Mouse (Mus musculus): ENCODE results near the gene Apeh. TPM values are rescaled to one million over a fixed set of nuclear protein-coding genes. Genes with fewer than 3 reads are reported as not detected.

Gene Apeh
- polyA plus RNA-seq (2014; fragmentation: Nextera tagmentation; extraction: Ambion mirVana), result 44.8 and 48.7 TPM in 2 replicates

DNA sequence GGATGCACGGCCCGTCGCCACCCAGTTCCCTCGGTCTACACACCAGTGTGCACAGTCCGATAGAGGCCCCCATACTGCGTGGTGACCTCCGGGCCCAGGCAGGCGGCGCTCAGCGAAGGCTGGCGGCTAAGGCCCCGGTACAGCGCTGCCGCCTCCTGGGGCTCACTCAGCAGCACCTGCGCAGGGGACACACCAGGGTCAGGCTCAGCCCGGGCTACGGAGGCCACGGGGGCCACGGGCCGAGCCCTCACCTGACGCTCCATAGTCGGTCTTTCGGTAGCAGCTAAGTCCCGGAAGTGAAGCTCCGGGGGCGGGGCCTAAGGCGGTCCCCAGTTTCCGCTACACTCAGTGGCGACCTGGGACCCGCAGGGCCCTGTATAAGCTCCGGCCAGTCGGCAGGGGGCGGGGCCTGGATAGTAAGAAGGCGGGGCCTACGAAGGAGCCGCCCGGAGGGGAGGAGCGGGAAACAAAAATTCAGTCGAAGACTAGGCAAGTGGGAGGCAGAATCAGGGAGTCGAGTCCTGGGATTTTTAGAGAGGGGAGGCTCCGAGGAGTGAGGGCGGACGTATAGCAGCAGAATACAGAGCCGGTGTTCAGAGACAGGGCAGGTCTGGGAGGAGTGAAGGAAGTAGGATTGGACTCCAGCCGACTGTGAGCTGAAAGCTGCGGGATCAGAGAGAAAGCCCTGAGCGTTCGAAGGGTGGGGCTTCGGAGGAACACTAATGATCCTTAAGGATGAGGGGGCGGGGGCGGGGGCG, at the start of gene Apeh:
TSS of gene Apeh (minus strand) at position 423 of the 758 bp plus-strand sequence.
- Histone ChIP-seq H3K36me3 (replicated peaks; ENCODE audit: control insufficient read depth, insufficient read depth) (peaks cover 57% of the 10 kb centered on the region), H3K27ac (peak within 1 kb of the TSS; percentile 64), H3K27me3 (ENCODE audit: control insufficient read depth, insufficient read depth, low read length) (no peaks in the 10 kb centered on the region), H3K4me2 (replicated peaks) (peak within 1 kb of the TSS; percentile 80), H3K4me3 (replicated peaks; ENCODE audit: low read length) (peak within 1 kb of the TSS; percentile 59), H3K9me3 (ENCODE audit: control insufficient read depth, low read length) (no peaks in the 10 kb centered on the region), H3K4me1 (replicated peaks; ENCODE audit: control insufficient read depth, insufficient read depth, low read length) (peaks cover 16% of the 10 kb centered on the region), H3K9ac (peak within 1 kb of the TSS; percentile 73)
- ATAC-seq (ENCODE audit: low FRiP score) (peak; percentile 92), DNase-seq (ENCODE audit: low spot score) (peak; percentile 84)
- 0% methylated on average over 51 of the region's 52 CpGs for WGBS

DNA sequence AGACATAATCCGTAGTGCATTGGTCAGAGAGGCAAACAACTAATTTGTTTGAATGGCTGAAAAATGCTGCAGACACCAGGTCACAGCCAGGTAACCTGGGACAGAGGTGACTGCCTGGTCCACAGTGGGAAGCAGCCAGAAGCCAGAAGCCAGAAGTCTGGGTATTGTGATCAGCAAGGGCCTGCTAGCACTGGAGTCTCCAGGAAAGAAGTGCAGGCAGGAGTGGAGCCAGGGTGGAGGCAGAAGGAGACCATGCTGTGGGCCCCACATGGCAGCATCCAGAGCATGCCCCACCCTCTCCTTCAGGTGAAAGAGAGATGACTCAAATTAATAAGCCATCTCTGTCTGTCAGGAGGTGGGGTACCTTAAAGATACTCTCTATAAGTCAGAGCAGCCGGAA, 49.1 kb upstream of the Apeh start:
- DNase-seq (ENCODE audit: low spot score) (no peak), ATAC-seq (ENCODE audit: low FRiP score) (no peak)
- no peak overlapping the region for H3K27ac ChIP-seq
- H3K9ac ChIP-seq, result no peak overlapping the region
- no peaks in the 10 kb centered on the region for H3K27me3 ChIP-seq (ENCODE audit: control insufficient read depth, insufficient read depth, low read length)
- H3K4me3 ChIP-seq (replicated peaks; ENCODE audit: low read length), result no peak overlapping the region
- H3K4me1 ChIP-seq (replicated peaks; ENCODE audit: control insufficient read depth, insufficient read depth, low read length), result no peaks in the 10 kb centered on the region
- no peaks in the 10 kb centered on the region for H3K9me3 ChIP-seq (ENCODE audit: control insufficient read depth, low read length)
- no peak overlapping the region for H3K4me2 ChIP-seq (replicated peaks)
- WGBS, result 87% methylated on average over 2 of the region's 2 CpGs
- H3K36me3 ChIP-seq (replicated peaks; ENCODE audit: control insufficient read depth, insufficient read depth), result peaks cover 10% of the 10 kb centered on the region

DNA sequence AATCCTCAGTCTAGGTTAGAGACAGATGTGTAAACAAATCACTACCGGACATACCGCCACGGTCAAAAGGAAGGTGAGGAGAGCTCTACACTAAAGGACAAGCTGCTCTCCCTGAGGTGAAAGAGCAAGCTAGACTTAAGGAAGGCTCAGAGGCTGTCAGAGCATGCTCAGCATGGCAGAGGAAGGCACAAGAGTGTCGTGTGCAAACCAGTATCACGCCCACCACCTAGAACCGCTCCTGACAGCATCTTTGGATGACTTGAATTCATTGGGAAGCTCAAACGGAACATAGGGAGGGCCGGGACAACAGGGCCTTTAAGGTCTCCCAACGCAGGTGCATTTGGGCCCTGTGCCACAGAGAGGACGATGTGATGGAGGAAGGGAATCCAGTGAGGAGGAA, 47.0 kb upstream of the Apeh start:
- Histone ChIP-seq H3K36me3 (replicated peaks; ENCODE audit: control insufficient read depth, insufficient read depth) (peaks cover 25% of the 10 kb centered on the region), H3K9ac (no peak overlapping the region), H3K27me3 (ENCODE audit: control insufficient read depth, insufficient read depth, low read length) (no peaks in the 10 kb centered on the region), H3K4me3 (replicated peaks; ENCODE audit: low read length) (no peak overlapping the region), H3K9me3 (ENCODE audit: control insufficient read depth, low read length) (no peaks in the 10 kb centered on the region), H3K4me2 (replicated peaks) (no peak overlapping the region), H3K27ac (no peak overlapping the region), H3K4me1 (replicated peaks; ENCODE audit: control insufficient read depth, insufficient read depth, low read length) (no peaks in the 10 kb centered on the region)
- 87% methylated on average over 10 of the region's 10 CpGs for WGBS
- no peak for ATAC-seq (ENCODE audit: low FRiP score)
- no peak for DNase-seq (ENCODE audit: low spot score)

DNA sequence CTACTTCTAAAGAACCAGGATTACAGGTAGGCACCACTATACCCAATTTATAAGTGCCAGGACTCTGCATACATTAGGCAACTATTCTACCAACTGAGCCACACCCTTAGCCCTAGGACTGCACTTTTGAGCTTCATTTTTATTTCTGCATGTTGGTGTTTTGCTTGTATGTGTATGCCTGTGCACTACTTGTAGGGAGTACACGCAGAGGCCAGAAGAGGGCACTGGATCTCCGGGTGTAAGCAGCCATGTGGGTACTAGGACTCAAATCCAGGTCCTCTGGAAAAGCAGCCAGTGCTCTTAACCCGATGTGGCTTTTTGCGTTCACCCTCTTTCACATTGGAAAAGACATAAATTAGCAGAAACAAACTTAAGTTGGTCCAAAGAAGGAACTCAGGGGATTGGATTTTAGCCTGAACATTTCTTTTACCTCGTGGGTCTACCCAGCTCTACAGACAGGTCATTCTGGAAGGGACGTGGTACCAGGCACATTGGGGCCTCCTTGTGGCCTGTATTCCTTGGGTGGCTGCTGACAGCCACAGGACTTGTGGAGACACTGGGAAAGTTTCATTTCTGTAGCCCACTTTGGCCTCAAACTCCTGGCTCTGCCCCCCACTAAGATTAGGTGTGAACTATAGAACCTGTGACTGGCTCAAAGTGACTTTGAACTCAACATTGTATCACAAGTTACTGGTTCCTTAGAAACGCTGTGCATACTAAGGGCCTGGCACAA, 45.7 kb upstream of the Apeh start:
- ATAC-seq (ENCODE audit: low FRiP score) (no peak), DNase-seq (ENCODE audit: low spot score) (no peak)
- WGBS, result 77% methylated on average over 7 of the region's 7 CpGs
- H3K27me3 ChIP-seq (ENCODE audit: control insufficient read depth, insufficient read depth, low read length), result no peaks in the 10 kb centered on the region
- no peak overlapping the region for H3K27ac ChIP-seq
- no peak overlapping the region for H3K9ac ChIP-seq
- peaks cover 27% of the 10 kb centered on the region for H3K36me3 ChIP-seq (replicated peaks; ENCODE audit: control insufficient read depth, insufficient read depth)
- H3K4me1 ChIP-seq (replicated peaks; ENCODE audit: control insufficient read depth, insufficient read depth, low read length), result no peaks in the 10 kb centered on the region
- no peak overlapping the region for H3K4me3 ChIP-seq (replicated peaks; ENCODE audit: low read length)
- H3K9me3 ChIP-seq (ENCODE audit: control insufficient read depth, low read length), result no peaks in the 10 kb centered on the region
- no peak overlapping the region for H3K4me2 ChIP-seq (replicated peaks)

DNA sequence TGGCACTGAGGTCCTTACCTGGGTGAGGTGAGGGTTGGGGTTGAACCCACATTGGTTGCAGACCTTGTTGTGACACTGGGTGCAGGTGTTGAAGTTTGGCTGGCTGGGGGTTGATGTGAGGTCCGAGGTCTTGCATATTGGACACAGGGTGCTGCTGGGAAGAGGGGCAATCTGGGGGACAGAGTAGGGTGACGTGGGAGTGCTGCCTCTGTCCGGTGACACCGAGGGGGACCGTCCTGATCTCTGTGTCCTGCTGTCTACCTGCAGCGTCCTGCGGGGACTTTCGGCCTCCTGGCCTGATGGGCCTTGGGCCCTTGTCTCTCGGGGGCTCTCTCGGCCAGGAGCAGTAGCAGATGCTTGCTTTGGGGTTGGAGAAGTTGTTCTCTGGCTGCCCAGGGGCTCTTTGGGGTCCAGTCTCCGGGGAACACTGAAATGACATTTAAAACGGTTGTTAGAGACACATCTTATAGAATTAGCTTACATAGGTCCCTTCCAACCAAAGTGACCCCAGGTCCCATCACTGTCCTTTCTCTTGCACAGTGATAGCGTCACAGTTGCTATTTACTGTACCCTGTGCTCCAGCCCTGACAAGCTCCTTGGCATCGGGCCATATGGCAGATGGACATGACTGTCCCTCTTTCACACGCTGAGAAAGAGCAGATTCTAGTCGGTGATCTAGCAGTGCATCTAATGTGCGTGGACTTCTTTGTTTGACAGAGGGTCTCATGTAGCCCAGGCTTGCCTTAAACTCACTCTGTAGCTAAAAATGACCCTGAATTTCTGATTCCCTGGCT, 45.0 kb upstream of the Apeh start:
- Histone ChIP-seq H3K36me3 (replicated peaks; ENCODE audit: control insufficient read depth, insufficient read depth) (peaks cover 27% of the 10 kb centered on the region), H3K9ac (no peak overlapping the region), H3K27ac (no peak overlapping the region), H3K9me3 (ENCODE audit: control insufficient read depth, low read length) (no peaks in the 10 kb centered on the region), H3K4me3 (replicated peaks; ENCODE audit: low read length) (no peak overlapping the region), H3K27me3 (ENCODE audit: control insufficient read depth, insufficient read depth, low read length) (no peaks in the 10 kb centered on the region), H3K4me1 (replicated peaks; ENCODE audit: control insufficient read depth, insufficient read depth, low read length) (no peaks in the 10 kb centered on the region), H3K4me2 (replicated peaks) (no peak overlapping the region)
- 76% methylated on average over 17 of the region's 17 CpGs for WGBS
- ATAC-seq (ENCODE audit: low FRiP score) (peak; percentile 31; the same call in 1 of the 2 replicates), DNase-seq (ENCODE audit: low spot score) (no peak)

DNA sequence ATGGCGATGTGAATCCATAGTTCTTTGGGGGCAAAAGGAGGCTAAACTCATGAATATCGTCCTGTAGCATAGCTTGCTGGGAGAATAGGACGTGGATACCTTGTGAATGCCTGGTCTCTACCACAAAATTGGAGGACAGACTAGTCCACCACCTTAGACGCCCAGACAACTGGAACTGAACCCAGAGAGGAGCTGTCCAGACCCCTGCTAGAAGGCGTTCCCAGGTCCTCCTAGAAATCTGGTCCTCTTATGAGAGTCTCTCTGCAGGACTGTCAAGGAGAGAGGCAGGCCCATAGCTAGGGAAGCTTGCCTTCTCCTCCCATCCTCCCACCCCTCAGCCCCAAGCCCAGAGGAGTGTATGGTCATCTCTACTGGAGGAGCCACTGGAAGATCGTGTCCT, 43.7 kb upstream of the Apeh start:
- H3K4me1 ChIP-seq (replicated peaks; ENCODE audit: control insufficient read depth, insufficient read depth, low read length), result no peaks in the 10 kb centered on the region
- no peaks in the 10 kb centered on the region for H3K9me3 ChIP-seq (ENCODE audit: control insufficient read depth, low read length)
- peaks cover 27% of the 10 kb centered on the region for H3K36me3 ChIP-seq (replicated peaks; ENCODE audit: control insufficient read depth, insufficient read depth)
- H3K27ac ChIP-seq, result no peak overlapping the region
- H3K27me3 ChIP-seq (ENCODE audit: control insufficient read depth, insufficient read depth, low read length), result no peaks in the 10 kb centered on the region
- no peak for DNase-seq (ENCODE audit: low spot score)
- H3K4me2 ChIP-seq (replicated peaks), result no peak overlapping the region
- no peak overlapping the region for H3K9ac ChIP-seq
- H3K4me3 ChIP-seq (replicated peaks; ENCODE audit: low read length), result no peak overlapping the region
- WGBS, result 79% methylated on average over 6 of the region's 6 CpGs
- no peak for ATAC-seq (ENCODE audit: low FRiP score)

DNA sequence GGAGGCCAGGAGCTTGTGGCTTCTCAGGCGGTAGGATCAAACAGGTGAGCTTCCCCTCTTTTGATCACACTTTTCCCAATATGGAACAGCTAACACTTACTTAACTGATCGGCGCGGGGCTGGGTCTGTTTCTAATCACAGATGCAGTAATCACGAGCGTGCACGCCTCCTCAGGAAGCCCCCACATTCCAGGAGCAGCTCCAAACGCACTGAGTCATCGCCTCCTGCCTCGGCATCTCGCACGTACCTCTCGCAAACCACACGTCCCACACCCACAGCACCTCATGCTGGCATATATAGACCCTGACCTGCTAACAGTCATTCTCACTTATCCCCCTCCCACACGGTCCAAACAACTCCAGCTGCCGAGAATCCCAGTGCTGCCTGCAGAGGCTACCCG, 43.1 kb upstream of the Apeh start:
- Histone ChIP-seq H3K27ac (no peak overlapping the region), H3K4me1 (replicated peaks; ENCODE audit: control insufficient read depth, insufficient read depth, low read length) (no peaks in the 10 kb centered on the region), H3K4me2 (replicated peaks) (no peak overlapping the region), H3K4me3 (replicated peaks; ENCODE audit: low read length) (no peak overlapping the region), H3K27me3 (ENCODE audit: control insufficient read depth, insufficient read depth, low read length) (no peaks in the 10 kb centered on the region), H3K9me3 (ENCODE audit: control insufficient read depth, low read length) (no peaks in the 10 kb centered on the region), H3K9ac (no peak overlapping the region), H3K36me3 (replicated peaks; ENCODE audit: control insufficient read depth, insufficient read depth) (peaks cover 27% of the 10 kb centered on the region)
- ATAC-seq (ENCODE audit: low FRiP score) (no peak), DNase-seq (ENCODE audit: low spot score) (no peak)
- 73% methylated on average over 17 of the region's 17 CpGs for WGBS

DNA sequence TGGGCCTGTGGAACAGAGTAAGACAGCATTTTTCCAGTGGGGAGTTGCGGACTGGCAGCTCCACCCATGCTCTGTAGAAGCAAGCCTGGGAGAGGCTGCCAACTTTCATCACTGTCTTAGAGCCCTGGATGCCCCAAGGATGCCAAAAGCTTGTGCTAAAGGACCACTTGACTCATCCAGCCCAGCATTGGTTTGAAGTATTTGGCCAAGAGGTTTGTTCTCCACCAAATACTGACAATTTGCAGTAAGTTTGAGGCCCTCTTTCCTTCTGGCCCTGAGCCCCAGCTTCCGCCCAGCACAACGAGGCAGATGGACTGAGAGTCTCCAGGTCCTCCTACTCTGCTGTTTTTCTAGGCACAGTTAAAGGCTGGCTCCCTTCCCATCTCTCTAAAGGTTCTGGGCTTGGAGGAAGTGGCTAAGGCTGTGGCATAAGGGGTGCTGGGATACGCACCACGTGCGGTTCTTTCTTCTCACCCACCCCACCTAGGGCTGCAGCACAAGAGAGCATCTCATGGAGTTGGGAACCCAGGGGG, 42.6 kb upstream of the Apeh start:
- no peak for DNase-seq (ENCODE audit: low spot score)

DNA sequence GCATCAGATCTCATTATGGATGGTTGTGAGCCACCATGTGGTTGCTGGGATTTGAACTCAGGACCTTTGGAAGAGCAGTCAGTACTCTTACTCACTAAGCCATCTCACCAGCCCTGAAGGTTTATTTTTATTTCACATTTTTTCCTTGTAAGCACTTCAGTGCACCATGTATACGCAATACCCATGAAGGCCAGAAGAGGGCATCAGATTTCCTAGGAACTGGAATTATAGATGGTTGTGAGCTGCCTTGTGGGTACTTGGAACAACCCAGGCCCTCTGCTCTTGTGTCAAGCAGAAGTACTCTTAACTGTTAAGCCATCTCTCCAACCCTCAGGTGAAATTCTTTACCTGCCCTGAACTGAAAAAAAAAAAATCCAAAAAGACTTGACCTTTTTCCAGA, 41.8 kb upstream of the Apeh start:
- Histone ChIP-seq H3K4me1 (replicated peaks; ENCODE audit: control insufficient read depth, insufficient read depth, low read length) (no peaks in the 10 kb centered on the region), H3K27me3 (ENCODE audit: control insufficient read depth, insufficient read depth, low read length) (no peaks in the 10 kb centered on the region), H3K4me2 (replicated peaks) (no peak overlapping the region), H3K9ac (no peak overlapping the region), H3K9me3 (ENCODE audit: control insufficient read depth, low read length) (no peaks in the 10 kb centered on the region), H3K27ac (no peak overlapping the region), H3K36me3 (replicated peaks; ENCODE audit: control insufficient read depth, insufficient read depth) (peaks cover 27% of the 10 kb centered on the region), H3K4me3 (replicated peaks; ENCODE audit: low read length) (no peak overlapping the region)
- ATAC-seq (ENCODE audit: low FRiP score) (no peak), DNase-seq (ENCODE audit: low spot score) (no peak)
- 30% methylated on average over 1 of the region's 1 CpGs for WGBS

More for the DNA sequence above, 42.6 kb upstream of the Apeh start:
- H3K4me3 ChIP-seq (replicated peaks; ENCODE audit: low read length), result no peak overlapping the region
- 86% methylated on average over 6 of the region's 6 CpGs for WGBS
- H3K9ac ChIP-seq, result no peak overlapping the region
- no peak for ATAC-seq (ENCODE audit: low FRiP score)
- H3K27me3 ChIP-seq (ENCODE audit: control insufficient read depth, insufficient read depth, low read length), result no peaks in the 10 kb centered on the region
- H3K4me1 ChIP-seq (replicated peaks; ENCODE audit: control insufficient read depth, insufficient read depth, low read length), result no peaks in the 10 kb centered on the region
- peaks cover 27% of the 10 kb centered on the region for H3K36me3 ChIP-seq (replicated peaks; ENCODE audit: control insufficient read depth, insufficient read depth)
- H3K9me3 ChIP-seq (ENCODE audit: control insufficient read depth, low read length), result no peaks in the 10 kb centered on the region
- no peak overlapping the region for H3K27ac ChIP-seq
- H3K4me2 ChIP-seq (replicated peaks), result no peak overlapping the region
